13 mouse cellular contexts compared by ENCODE assay signal in the genomic region with DNA sequence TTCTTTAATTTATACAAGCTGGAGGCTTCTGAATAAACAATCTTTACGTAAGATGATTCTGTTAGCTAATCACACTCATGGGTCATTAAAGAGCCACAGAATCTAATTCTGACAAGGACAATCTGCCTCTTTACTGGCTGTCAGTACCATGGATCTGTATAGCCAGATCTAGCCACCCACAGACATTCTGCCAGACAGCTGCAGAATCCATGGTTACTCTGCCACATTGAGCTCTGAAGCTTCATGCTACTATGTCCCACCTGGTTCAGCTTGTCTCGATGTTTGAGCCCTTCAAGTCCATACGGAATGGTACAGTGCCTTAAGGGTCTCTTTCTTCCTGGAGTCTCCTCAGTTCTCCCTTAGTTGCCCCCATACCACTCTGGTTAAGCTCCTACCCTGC.
"Had no signal": no experiment of that assay in that cellular context is flagged by ENCODE, and none has a peak within 500 bp of the region (broad histone marks: within the 10 kb centered on the region; RNA-seq: fewer than 3 reads in every experiment).

No protein-coding gene starts in this region.

- H3K27ac ChIP-seq: kidney, embryonic 15.5 days; limb, embryonic 13.5 days; liver, embryonic 14.5 days; midbrain, embryonic 12.5 days; neural tube, embryonic 13.5 days had no signal

- H3K4me2 ChIP-seq: kidney, embryonic 15.5 days; limb, embryonic 13.5 days; midbrain, embryonic 12.5 days; neural tube, embryonic 13.5 days had no signal

- DNase-seq: kidney, adult 2 months; kidney, postnatal 14 days; lung, adult 18-20 months; retina, postnatal 1 day; right cerebral cortex, postnatal 25 days; thymus, postnatal 36 days had no signal

- H3K4me3 ChIP-seq: kidney, embryonic 15.5 days; limb, embryonic 13.5 days; midbrain, embryonic 12.5 days; neural tube, embryonic 13.5 days had no signal

- ATAC-seq: intestine, embryonic 16.5 days; midbrain, embryonic 16.5 days had no signal

- H3K36me3 ChIP-seq: kidney, embryonic 15.5 days; limb, embryonic 13.5 days; midbrain, embryonic 12.5 days; neural tube, embryonic 13.5 days had no signal

- H3K4me1 ChIP-seq: kidney, embryonic 15.5 days; limb, embryonic 13.5 days; midbrain, embryonic 12.5 days; neural tube, embryonic 13.5 days had no signal

- H3K27me3 ChIP-seq: kidney, embryonic 15.5 days; limb, embryonic 13.5 days; midbrain, embryonic 12.5 days; neural tube, embryonic 13.5 days had no signal

- H3K9ac ChIP-seq: kidney, embryonic 15.5 days; limb, embryonic 13.5 days; liver, embryonic 14.5 days; midbrain, embryonic 12.5 days; neural tube, embryonic 13.5 days had no signal

- H3K9me3 ChIP-seq: kidney, embryonic 15.5 days; limb, embryonic 13.5 days; midbrain, embryonic 12.5 days; neural tube, embryonic 13.5 days had no signal
